Mouse (Mus musculus): Measurements from ENCODE around the gene Bag1. TPM values are rescaled to one million over a fixed set of nuclear protein-coding genes. Genes with fewer than 3 reads are reported as not detected.

Gene Bag1
- polyA plus RNA-seq, 1 experiment from 2014 or later: 197 TPM

DNA sequence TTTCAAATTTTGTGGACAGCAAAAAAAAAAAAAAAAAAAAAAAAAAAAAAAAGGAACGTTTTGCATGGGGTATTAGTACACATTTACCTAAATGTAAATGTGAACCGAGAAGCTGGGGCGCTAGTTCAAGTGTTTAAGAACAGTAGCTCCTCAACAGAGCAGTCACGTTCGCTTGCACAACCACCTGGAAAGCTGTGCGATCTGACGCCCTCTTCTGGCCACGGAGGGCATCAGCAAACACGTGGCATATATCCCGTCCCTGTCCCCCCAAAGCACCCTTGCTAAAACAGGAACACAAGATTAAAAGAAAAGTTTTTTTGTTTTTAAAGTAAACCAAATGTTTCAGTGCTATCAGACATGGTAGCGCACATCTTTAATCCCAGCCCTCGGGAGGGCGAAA lies 23.6 kb upstream of the Bag1 start:
- ATAC-seq (replicated peaks; ENCODE audit: low FRiP score, low TSS enrichment, low read depth): no peak
- Histone ChIP-seq H3K27me3 (replicated peaks; ENCODE audit: control insufficient read depth, insufficient read depth, low read length) (no peaks in the 10 kb centered on the region), H3K4me1 (replicated peaks; ENCODE audit: control insufficient read depth, insufficient read depth, low read length) (peaks cover 10% of the 10 kb centered on the region; the same call in 1 of the 2 replicates), H3K4me2 (ENCODE audit: low read length) (peak overlapping the region; percentile 71), H3K36me3 (ENCODE audit: control insufficient read depth, insufficient read depth, low read length) (peaks cover 28% of the 10 kb centered on the region), H3K9ac (ENCODE audit: low read length) (peak overlapping the region; percentile 80), H3K27ac (ENCODE audit: low read depth) (peak overlapping the region; percentile 89), H3K4me3 (ENCODE audit: low read depth, low read length) (peak overlapping the region; percentile 73), H3K9me3 (ENCODE audit: control insufficient read depth, low read length) (no peaks in the 10 kb centered on the region)
- DNase-seq (ENCODE audit: low spot score): peak; percentile 68
- WGBS: 26% methylated on average over 13 of the region's 13 CpGs

DNA sequence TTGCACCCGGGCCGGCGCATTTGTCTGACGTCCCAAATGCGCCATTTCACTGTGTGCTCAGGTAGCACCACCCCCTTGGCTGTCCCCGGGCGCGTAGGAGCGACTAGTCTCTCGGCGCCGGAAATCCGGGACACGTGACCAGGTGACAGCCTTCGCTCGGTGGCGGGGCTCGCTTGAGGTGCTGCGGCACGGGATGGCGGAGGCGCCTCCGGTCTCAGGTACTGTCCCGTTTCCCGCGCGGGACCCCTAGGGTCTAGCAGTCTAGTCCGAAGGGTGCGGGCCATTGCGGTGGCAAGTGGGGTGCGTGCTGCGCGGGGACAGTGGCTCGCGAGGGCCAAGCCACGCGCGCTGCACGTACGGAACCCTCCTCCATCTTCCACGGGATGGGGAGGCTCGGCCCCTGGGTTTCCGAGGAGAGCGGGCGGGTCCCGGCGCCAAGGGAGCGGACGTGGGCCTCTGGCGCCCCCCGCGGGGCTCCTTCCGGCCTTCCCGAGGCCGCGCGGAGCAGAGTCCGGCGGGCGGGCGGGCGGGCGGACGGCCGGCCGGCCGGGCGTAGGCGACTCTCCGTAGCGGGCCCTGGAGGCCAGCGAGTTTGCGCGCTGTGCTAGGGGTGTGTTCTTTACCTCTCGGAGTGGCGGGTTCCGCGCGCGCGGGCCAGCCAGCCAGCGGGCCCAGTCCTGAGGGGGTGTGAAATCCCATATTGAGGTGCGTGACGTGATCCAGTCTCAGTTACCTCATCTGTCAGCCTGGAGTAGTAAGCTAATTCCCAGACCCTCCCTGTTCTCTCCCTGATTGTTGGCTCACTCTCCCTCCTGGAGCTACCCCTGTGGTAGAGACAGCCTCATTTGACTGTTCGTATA lies 23.0 kb upstream of the Bag1 start, which contains the start of gene Nfx1:
Gene Nfx1 (plus strand): TSS at position 65 of the 860 bp plus-strand sequence.
- peaks cover 28% of the 10 kb centered on the region for H3K36me3 ChIP-seq (ENCODE audit: control insufficient read depth, insufficient read depth, low read length)
- ATAC-seq (replicated peaks; ENCODE audit: low FRiP score, low TSS enrichment, low read depth) (peak; percentile 96), DNase-seq (ENCODE audit: low spot score) (peak; percentile 95)
- peak within 1 kb of the TSS; percentile 80 for H3K9ac ChIP-seq (ENCODE audit: low read length)
- WGBS: under 1% methylated on average over 64 of the region's 85 CpGs
- peak within 1 kb of the TSS; percentile 71 for H3K4me2 ChIP-seq (ENCODE audit: low read length)
- no peaks in the 10 kb centered on the region for H3K27me3 ChIP-seq (replicated peaks; ENCODE audit: control insufficient read depth, insufficient read depth, low read length)
- H3K9me3 ChIP-seq (ENCODE audit: control insufficient read depth, low read length): no peaks in the 10 kb centered on the region
- peaks cover 10% of the 10 kb centered on the region; the same call in 1 of the 2 replicates for H3K4me1 ChIP-seq (replicated peaks; ENCODE audit: control insufficient read depth, insufficient read depth, low read length)
- H3K27ac ChIP-seq (ENCODE audit: low read depth): peak within 1 kb of the TSS; percentile 89
- peak within 1 kb of the TSS; percentile 73 for H3K4me3 ChIP-seq (ENCODE audit: low read depth, low read length)

DNA sequence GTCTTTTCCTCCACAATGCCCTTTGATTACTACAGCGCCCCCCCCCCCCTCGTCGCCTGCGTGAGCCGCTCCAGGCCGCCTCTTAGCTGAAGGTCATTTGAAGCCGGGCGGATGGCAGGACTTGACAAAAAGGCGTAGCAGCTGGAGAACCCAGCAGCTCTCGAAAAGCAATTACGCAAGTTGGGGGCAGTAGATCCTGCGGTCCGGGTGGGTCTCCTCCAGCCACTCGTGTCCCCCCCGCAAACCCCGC lies 22.4 kb upstream of the Bag1 start:
- Histone ChIP-seq H3K4me3 (ENCODE audit: low read depth, low read length) (peak overlapping the region; percentile 73), H3K27me3 (replicated peaks; ENCODE audit: control insufficient read depth, insufficient read depth, low read length) (no peaks in the 10 kb centered on the region), H3K9ac (ENCODE audit: low read length) (peak overlapping the region; percentile 80), H3K9me3 (ENCODE audit: control insufficient read depth, low read length) (no peaks in the 10 kb centered on the region), H3K27ac (ENCODE audit: low read depth) (peak overlapping the region; percentile 89), H3K4me2 (ENCODE audit: low read length) (peak overlapping the region; percentile 71), H3K4me1 (replicated peaks; ENCODE audit: control insufficient read depth, insufficient read depth, low read length) (peaks cover 10% of the 10 kb centered on the region; the same call in 1 of the 2 replicates), H3K36me3 (ENCODE audit: control insufficient read depth, insufficient read depth, low read length) (peaks cover 31% of the 10 kb centered on the region)
- DNase-seq (ENCODE audit: low spot score) (no peak), ATAC-seq (replicated peaks; ENCODE audit: low FRiP score, low TSS enrichment, low read depth) (no peak; the same call in 1 of the 2 replicates)
- WGBS: under 1% methylated on average over 16 of the region's 16 CpGs

GRCm38 (mm10) chr4:40969781-40970591 lies 21.9 kb upstream of the Bag1 start:
- peak overlapping the region; percentile 71 for H3K4me2 ChIP-seq (ENCODE audit: low read length)
- peak overlapping the region; percentile 73 for H3K4me3 ChIP-seq (ENCODE audit: low read depth, low read length)
- WGBS: 10% methylated on average over 11 of the region's 13 CpGs
- ATAC-seq (replicated peaks; ENCODE audit: low FRiP score, low TSS enrichment, low read depth): peak; percentile 32
- no peaks in the 10 kb centered on the region for H3K9me3 ChIP-seq (ENCODE audit: control insufficient read depth, low read length)
- no peaks in the 10 kb centered on the region for H3K27me3 ChIP-seq (replicated peaks; ENCODE audit: control insufficient read depth, insufficient read depth, low read length)
- H3K36me3 ChIP-seq (ENCODE audit: control insufficient read depth, insufficient read depth, low read length): peaks cover 37% of the 10 kb centered on the region
- H3K27ac ChIP-seq (ENCODE audit: low read depth): peak overlapping the region; percentile 89
- H3K9ac ChIP-seq (ENCODE audit: low read length): peak overlapping the region; percentile 80
- peak; percentile 51 for DNase-seq (ENCODE audit: low spot score)
- peaks cover 10% of the 10 kb centered on the region; the same call in 1 of the 2 replicates for H3K4me1 ChIP-seq (replicated peaks; ENCODE audit: control insufficient read depth, insufficient read depth, low read length)

- no peak overlapping the region for H3K27ac ChIP-seq (ENCODE audit: low read depth)
- no peaks in the 10 kb centered on the region for H3K9me3 ChIP-seq (ENCODE audit: control insufficient read depth, low read length)
- ATAC-seq (replicated peaks; ENCODE audit: low FRiP score, low TSS enrichment, low read depth): no peak
- H3K9ac ChIP-seq (ENCODE audit: low read length): no peak overlapping the region
- H3K4me3 ChIP-seq (ENCODE audit: low read depth, low read length): no peak overlapping the region
- H3K36me3 ChIP-seq (ENCODE audit: control insufficient read depth, insufficient read depth, low read length): peaks cover 42% of the 10 kb centered on the region
- no peak for DNase-seq (ENCODE audit: low spot score)
- WGBS: 59% methylated on average over 4 of the region's 4 CpGs
- no peaks in the 10 kb centered on the region for H3K27me3 ChIP-seq (replicated peaks; ENCODE audit: control insufficient read depth, insufficient read depth, low read length)
- H3K4me1 ChIP-seq (replicated peaks; ENCODE audit: control insufficient read depth, insufficient read depth, low read length): peaks cover 10% of the 10 kb centered on the region; the same call in 1 of the 2 replicates
- no peak overlapping the region for H3K4me2 ChIP-seq (ENCODE audit: low read length)
Measured at GRCm38 (mm10) chr4:40969161-40969560, 21.1 kb upstream of the Bag1 start.

- no peaks in the 10 kb centered on the region for H3K4me1 ChIP-seq (replicated peaks; ENCODE audit: control insufficient read depth, insufficient read depth, low read length)
- DNase-seq (ENCODE audit: low spot score) (no peak), ATAC-seq (replicated peaks; ENCODE audit: low FRiP score, low TSS enrichment, low read depth) (no peak)
- peaks cover 91% of the 10 kb centered on the region for H3K36me3 ChIP-seq (ENCODE audit: control insufficient read depth, insufficient read depth, low read length)
- H3K9me3 ChIP-seq (ENCODE audit: control insufficient read depth, low read length): no peaks in the 10 kb centered on the region
- H3K27me3 ChIP-seq (replicated peaks; ENCODE audit: control insufficient read depth, insufficient read depth, low read length): no peaks in the 10 kb centered on the region
- H3K27ac ChIP-seq (ENCODE audit: low read depth): no peak overlapping the region
- H3K9ac ChIP-seq (ENCODE audit: low read length): no peak overlapping the region
- H3K4me3 ChIP-seq (ENCODE audit: low read depth, low read length): no peak overlapping the region
- H3K4me2 ChIP-seq (ENCODE audit: low read length): no peak overlapping the region
- 90% methylated on average over 3 of the region's 3 CpGs for WGBS
Measured at GRCm38 (mm10) chr4:40963536-40963935, 15.4 kb upstream of the Bag1 start.

- Histone ChIP-seq H3K36me3 (ENCODE audit: control insufficient read depth, insufficient read depth, low read length) (peaks cover 91% of the 10 kb centered on the region), H3K27me3 (replicated peaks; ENCODE audit: control insufficient read depth, insufficient read depth, low read length) (no peaks in the 10 kb centered on the region), H3K4me1 (replicated peaks; ENCODE audit: control insufficient read depth, insufficient read depth, low read length) (no peaks in the 10 kb centered on the region), H3K4me3 (ENCODE audit: low read depth, low read length) (no peak overlapping the region), H3K4me2 (ENCODE audit: low read length) (no peak overlapping the region), H3K9me3 (ENCODE audit: control insufficient read depth, low read length) (no peaks in the 10 kb centered on the region), H3K27ac (ENCODE audit: low read depth) (no peak overlapping the region), H3K9ac (ENCODE audit: low read length) (no peak overlapping the region)
- DNase-seq (ENCODE audit: low spot score) (no peak), ATAC-seq (replicated peaks; ENCODE audit: low FRiP score, low TSS enrichment, low read depth) (no peak)
- 81% methylated on average over 6 of the region's 6 CpGs for WGBS
Measured at GRCm38 (mm10) chr4:40955942-40956341, 7.8 kb upstream of the Bag1 start.

GRCm38 (mm10) chr4:40953521-40953920 lies 5.4 kb upstream of the Bag1 start:
- no peak for DNase-seq (ENCODE audit: low spot score)
- no peak overlapping the region for H3K27ac ChIP-seq (ENCODE audit: low read depth)
- no peak overlapping the region for H3K4me3 ChIP-seq (ENCODE audit: low read depth, low read length)
- peaks cover 78% of the 10 kb centered on the region for H3K36me3 ChIP-seq (ENCODE audit: control insufficient read depth, insufficient read depth, low read length)
- peaks cover 8% of the 10 kb centered on the region; the same call in 1 of the 2 replicates for H3K4me1 ChIP-seq (replicated peaks; ENCODE audit: control insufficient read depth, insufficient read depth, low read length)
- H3K4me2 ChIP-seq (ENCODE audit: low read length): no peak overlapping the region
- H3K9ac ChIP-seq (ENCODE audit: low read length): no peak overlapping the region
- no peak for ATAC-seq (replicated peaks; ENCODE audit: low FRiP score, low TSS enrichment, low read depth)
- no peaks in the 10 kb centered on the region for H3K9me3 ChIP-seq (ENCODE audit: control insufficient read depth, low read length)
- WGBS: 90% methylated on average over 1 of the region's 1 CpGs
- H3K27me3 ChIP-seq (replicated peaks; ENCODE audit: control insufficient read depth, insufficient read depth, low read length): no peaks in the 10 kb centered on the region

Measured in intestine, embryonic 14.5 days (tissue).